Mouse (Mus musculus) ES-E14 (cell line): Measurements from ENCODE around the gene Cnot3.
"Not testable (repeated sequence)": the region's sequence is repeated elsewhere in the genome, so short reads cannot be mapped to it uniquely, and the experiment has no call there.

ENCODE experiments used
- CHD2 ChIP-seq: IDR thresholded peaks from 2 replicates; pipeline ENCODE4 v1.6.1; 2014; ENCODE audit warnings: mild to moderate bottlenecking, low read depth, low read length, inconsistent platforms
- HCFC1 ChIP-seq: IDR thresholded peaks from 2 replicates; pipeline ENCODE4 v1.6.1; 2012; ENCODE audit warnings: low read length, inconsistent platforms, borderline replicate concordance; ENCODE audit not compliant: insufficient read depth
- MAFK ChIP-seq: IDR thresholded peaks from 2 replicates; pipeline ENCODE4 v1.6.1; 2014; ENCODE audit warnings: mild to moderate bottlenecking, low read depth, low read length, inconsistent platforms; ENCODE audit not compliant: insufficient read depth
- ZC3H11A ChIP-seq: IDR thresholded peaks from 2 replicates; pipeline ENCODE4 v1.6.1; 2012; ENCODE audit warnings: low read depth, mild to moderate bottlenecking, inconsistent platforms, low read length, borderline replicate concordance
- ZNF384 ChIP-seq: IDR thresholded peaks from 2 replicates; pipeline ENCODE4 v1.6.1; 2012; ENCODE audit warnings: low read depth, low read length, inconsistent platforms

DNA sequence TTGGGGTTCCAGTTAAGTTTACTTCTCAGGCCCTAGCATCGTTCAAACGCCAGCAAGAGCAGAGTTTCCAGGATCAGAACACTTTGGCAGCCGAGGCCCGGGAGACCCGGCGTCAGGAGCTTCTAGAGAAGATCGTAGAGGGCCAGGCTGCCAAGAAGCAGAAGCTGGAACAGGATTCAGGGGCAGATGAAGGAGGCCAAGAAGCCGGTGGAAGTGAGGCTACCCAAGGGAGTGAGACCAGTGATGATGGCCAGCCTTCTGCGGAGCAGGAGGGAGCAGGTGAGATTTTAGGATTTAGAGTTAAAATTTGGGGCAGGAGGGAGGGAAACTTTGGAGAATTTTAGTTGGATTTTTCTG is 49.9 kb downstream of the Cnot3 start:
- not testable (repeated sequence) for TF ChIP-seq ZC3H11A, MAFK, CHD2, ZNF384, HCFC1
